Mouse (Mus musculus): ENCODE measurements around the gene Mmp7.
A peak's percentile ranks its signal among the peaks of the same experiment; 100 is the strongest.

The Mmp7 gene

GRCm38 (mm10) chr9:7691790-7692189, at the start of gene Mmp7:
TSS of gene Mmp7 (plus strand) at chr9:7692090.
- DNase-seq, result no peak

DNA sequence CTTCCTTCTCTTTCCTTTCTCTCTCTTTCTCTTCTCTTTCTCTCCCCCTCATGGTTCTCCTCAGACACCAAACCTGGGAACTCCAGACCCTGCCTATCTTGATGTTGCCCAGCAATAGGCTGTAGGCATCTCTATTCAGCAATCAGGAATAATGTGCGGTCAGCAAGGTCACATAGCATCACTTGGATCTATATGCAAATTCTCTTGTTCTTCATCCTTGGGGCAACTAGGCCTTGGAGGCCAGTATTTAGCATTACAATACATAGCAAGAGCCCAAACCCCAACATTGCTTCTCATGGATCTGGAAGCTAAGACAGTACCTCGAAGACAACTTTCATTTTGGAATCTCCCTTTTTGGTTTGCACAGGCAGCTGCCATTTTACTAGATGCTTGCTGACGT, 44.0 kb upstream of the Mmp7 start:
- no peak for DNase-seq

DNA sequence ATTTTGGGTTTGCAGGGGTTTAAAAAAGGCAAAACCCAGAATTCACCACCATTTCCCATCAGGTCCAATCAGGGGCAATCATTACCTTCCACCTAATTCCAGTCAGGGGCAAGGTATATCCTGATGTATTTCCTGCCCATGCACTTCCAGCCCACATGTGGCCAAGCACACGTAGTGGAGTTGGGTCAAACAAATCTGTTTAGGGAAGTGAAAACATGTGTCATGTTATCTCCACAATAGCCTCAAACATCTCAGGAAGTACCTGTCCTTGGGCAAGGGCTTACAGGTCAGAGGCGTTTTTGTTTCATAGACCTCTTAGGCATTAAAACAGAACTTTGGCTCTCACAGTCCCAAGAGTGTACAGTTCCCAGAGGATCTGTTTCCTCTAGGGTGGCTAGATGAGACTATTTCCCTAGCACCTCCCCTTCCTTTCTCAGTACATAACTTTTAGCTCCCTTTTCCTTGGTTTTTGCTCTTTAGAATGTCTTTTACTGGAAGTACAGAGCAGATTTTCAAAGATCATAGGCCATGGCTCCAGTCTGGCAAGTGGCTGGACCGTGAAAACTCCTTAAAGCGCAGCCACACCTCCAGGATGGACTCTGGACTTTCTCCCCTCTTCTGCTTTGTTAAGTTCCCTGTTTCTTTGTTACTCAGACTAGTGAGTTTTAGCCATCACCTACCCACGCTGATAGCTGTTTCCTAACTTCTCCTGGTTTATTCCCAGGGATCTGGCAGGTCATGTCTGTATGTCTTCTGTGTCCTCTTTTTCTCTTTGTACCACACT, 41.3 kb upstream of the Mmp7 start:
- DNase-seq, result no peak

- DNase-seq, result no peak
These were observed 39.4 kb upstream of the Mmp7 start for GRCm38 (mm10) chr9:7652351-7653085.

GRCm38 (mm10) chr9:7657946-7658345, 33.9 kb upstream of the Mmp7 start:
- no peak for DNase-seq

DNA sequence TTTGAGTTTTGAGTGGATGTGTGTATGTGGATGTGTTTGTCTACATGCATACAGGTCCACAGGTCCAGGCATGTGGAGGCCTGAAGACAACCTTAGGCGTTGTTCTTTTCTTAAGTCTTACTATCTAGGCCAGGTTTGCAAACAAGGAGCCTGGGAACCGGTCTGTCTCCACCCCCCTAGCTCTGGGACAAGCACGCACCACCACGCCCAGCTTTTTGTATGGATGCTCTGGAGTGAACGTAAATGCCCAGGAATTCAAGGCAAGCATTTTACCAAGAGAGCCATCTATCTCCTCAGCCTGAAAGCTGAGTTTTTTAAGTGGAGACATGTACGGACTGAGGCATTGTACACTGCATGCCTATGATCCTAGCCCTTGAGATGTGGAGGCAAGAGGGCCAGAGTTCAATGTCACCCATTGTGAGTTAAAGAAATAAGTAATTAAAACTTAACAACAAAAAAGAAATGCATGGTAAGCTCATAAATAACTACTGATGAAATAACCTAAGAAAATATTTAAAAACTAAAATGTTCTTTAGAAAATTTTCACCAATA, 32.3 kb upstream of the Mmp7 start:
- no peak for DNase-seq

GRCm38 (mm10) chr9:7661371-7661770, 30.5 kb upstream of the Mmp7 start:
- no peak for DNase-seq

DNA sequence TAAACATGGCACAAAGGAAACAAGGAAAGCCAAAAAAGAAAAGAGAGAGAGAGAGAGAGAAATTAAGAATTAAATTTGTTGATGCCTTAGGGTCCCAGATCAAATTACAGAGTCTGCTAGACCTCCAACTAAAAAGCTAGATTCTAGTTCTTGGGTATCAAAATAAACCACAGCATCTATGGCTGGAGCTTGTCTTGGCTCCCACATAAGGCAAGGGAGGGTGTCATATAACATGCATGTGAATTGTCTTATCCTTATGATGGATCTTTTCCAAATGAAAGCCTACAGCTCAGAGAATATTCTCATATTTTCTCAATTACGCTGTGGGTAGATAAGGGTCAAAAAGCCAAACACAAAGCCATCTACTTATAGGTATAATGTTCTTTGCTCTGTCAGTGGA, 22.2 kb upstream of the Mmp7 start:
- DNase-seq, result no peak

DNA sequence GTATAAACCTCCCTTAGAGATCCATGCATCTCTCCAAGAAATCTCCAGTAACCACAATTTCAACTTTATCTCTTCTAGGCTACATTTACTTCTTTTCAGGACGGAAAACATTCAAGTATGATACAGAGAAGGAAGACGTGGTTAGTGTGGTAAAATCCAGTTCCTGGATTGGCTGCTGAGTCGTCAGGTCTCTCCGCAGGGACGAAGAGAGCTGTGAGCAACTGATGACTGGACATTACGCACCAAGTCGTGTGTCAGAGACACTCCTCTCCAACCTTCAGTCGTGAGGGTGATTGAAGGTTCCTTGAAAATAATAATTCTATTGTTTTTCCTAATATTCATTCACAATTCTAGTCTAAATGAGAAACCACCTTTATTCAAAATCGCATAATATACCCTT, 18.9 kb upstream of the Mmp7 start:
- no peak for DNase-seq

DNA sequence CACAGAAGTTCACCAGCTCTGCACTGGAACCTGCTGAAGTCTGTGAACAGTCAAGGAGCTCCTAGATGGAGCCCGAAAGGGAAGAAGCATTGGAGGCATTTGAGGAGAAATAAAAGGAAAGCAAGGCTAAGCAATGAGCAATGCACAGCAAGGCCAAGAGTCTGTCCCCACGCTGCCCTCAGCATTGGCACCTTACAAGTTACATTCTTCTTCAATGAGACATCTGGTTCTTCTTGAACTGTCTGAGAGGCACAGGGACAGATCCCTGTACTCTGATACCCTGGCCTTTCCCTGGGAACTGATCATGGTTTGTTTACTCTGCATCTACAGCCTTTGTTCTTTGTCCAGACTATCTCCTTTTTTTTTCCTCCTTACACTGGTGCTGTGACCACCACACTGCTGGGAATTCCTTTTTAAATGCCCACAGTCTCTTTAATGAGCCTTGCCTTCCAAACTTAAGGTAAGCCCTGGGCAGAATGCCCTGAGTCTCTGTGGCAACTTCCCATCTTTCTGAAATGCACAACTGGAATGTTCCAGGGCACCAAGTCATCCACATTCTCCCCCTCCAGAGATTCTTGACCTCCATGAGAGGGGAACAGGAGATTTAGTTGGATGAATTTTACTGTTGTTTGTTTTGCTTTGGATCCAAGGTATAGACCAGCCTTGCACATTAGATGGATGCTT, 13.6 kb upstream of the Mmp7 start:
- no peak for DNase-seq

DNA sequence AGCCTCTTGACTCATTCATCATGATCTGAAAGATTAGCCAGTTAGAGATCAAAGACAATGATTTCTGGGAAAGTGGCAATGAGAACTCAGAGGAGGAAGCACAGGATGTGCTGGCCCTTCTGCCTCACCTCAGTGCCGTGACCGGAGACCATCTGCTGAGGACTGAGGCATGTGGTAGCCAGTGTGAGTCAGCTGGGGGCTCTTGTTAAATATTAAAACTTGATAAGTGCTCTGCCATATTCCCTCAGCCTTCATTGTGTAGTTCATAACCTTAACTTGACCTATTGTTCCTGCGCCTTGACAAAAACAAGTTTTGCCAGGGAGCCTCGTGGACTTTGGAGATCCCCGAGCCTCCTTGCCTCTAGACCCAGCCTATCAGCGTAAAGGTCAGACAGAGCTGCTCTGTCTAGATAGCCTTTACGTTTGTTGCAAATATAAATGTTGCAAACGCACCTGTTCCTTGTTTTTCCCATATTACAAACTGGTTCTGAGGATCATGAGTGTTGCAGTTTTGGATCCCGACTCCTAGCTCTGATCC, 9.7 kb upstream of the Mmp7 start:
- DNase-seq, result no peak

DNA sequence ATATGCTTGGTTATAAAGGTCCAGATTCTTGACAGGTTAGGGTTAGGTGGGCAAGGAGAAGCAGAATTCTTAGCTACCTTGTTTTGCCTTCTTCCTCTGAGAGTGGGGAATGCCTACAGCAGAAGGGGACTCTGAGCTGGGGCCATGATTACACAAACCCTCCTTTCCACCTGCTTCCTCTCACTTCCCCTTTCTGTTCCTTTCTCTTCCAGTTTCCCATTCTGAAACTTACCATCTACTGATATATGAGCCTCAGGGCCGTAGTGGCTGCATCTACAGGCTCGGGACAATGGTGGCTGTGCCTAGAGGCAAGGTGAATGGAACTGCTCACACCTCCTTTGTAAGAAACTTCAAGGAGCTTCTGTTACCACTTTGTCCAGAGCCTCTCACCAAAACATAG, 5.9 kb upstream of the Mmp7 start:
- no peak for DNase-seq

DNA sequence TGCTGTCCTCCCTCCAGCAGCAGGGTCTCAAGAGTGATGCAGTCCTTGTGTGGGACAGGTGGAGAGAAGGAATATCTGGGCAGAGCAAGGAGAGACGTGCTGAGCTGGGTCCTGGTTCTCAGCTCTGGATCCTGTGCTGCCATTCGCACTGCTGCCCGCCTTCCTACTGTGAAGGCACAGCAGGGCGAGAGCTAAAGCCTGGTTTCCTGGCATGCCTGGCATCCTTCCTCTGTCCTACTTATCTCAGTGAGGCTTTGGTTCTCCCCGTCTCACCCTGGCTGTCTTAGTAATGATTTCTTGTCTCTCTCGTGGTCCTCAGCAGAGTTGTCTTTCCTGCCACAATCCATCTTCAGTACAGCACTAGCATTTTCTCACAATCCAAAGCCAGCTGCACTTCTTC, 2.1 kb upstream of the Mmp7 start:
- DNase-seq, result peak in 1 of 2 experiments; percentile 17

DNA sequence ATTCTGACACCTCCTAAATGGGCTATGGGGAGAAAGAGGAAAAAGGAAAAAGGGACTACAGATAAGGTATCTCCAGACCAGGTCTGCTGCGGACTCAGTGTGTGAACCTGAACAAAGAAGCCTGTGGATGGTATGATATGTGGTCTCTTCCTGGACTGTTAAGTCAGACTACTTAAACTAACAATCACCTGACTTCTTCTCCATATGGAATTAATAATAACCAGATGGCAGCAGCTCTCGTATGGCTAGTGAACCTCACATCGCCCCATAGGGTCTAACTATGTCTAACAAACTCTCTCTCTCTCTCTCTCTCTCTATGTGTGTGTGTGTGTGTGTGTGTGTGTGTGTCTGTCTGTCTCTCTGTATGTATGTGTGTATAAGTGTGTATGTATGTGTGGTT, 2.1 kb downstream of the Mmp7 start:
- DNase-seq, result no peak

- no peak for DNase-seq
These were observed 3.8 kb downstream of the Mmp7 start for GRCm38 (mm10) chr9:7695646-7696045.

DNA sequence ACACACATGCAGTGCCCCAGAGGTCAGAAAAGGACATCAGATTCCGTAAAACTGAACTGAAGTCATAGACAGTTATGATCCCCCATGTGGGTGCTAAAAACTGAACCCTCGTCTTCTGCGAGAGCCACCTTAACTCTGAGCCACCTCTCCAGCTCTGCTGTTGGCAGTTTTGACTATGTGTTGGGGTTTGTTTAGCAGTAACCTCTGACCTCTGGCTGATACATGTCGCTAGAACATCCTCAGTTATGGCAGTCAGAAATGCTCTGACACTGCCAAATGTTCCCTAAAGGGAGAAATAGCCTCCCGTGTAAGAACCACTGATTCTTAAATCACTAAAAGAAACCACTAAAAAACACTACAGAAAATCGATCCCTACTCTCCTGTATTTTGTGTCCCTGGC, 16.8 kb downstream of the Mmp7 start:
- no peak for DNase-seq

GRCm38 (mm10) chr9:7711196-7711595, 19.3 kb downstream of the Mmp7 start:
- DNase-seq, result no peak

GRCm38 (mm10) chr9:7714062-7714907, 22.4 kb downstream of the Mmp7 start:
- DNase-seq, result peak; percentile 19 to 45

DNA sequence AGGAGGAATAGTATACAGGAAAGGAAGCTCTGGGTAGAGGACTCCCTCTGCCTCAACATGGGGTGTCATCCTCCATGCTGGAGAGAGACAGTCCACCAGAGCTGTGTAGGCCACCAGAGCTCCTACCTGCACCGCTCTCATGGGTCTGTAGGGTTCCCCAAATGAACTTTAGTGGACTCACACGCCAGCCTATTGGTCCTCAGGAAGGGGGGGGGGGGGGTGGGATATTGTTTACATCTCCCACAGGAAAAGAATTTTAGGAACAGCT, 23.0 kb downstream of the Mmp7 start:
- DNase-seq, result no peak

- DNase-seq, result no peak
These were observed 29.7 kb downstream of the Mmp7 start for GRCm38 (mm10) chr9:7721543-7721942.

DNA sequence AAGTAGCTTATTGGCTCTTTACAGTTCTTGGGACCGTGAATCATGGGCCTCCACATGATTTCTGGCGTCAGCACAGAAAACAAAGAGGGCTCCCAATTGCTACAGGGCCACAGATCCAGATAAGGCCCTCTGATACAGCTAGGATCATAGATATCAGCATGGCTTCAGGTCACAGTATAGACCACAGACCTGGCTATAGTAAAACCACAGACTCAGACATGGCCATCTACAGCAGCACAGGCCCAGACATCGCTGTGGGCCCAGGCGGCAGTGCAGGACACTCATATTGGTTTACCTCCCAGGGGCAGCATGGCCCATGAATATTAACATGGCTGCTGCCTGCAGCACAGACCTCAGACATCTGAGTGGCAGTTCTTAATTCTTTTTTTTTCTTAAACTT, 37.1 kb downstream of the Mmp7 start:
- no peak for DNase-seq

DNA sequence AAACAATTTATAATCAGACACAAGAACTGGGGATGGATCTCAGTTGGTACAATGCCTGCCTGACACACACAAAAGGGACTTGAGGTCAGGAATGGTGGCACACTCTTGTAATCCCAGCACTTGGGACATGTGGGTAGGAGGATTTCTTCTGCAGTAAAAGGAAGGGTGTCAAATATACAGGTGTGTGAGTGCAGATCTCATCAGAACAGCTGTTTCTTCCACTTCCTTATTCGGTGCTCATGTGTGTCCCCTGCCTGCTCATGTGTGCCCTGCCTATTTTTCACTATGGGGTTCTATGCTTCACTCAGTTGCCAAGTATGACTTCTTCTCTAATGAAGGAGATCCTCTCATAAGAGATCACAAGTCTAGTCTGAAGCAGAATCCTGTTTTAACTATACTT, 50.8 kb downstream of the Mmp7 start:
- DNase-seq, result no peak

- DNase-seq, result no peak
These were observed 52.3 kb downstream of the Mmp7 start for GRCm38 (mm10) chr9:7744156-7744555.
